Mouse (Mus musculus) heart, adult 2 months (tissue): ENCODE data around the gene Tmem267. TPM values are rescaled to one million over a fixed set of nuclear protein-coding genes. Genes with fewer than 3 reads are reported as not detected.
"Not testable (repeated sequence)": the region's sequence is repeated elsewhere in the genome, so short reads cannot be mapped to it uniquely, and the experiment has no call there.

ENCODE experiments used
- DNase-seq, 2 experiments: peaks; one replicate each; pipeline ENCODE4 v3.0.0; 2021
- H3K27ac ChIP-seq: fragments of 200-600 bp; 2 replicates; pipeline ENCODE4 v1.8.1; 2022
- H3K27me3 ChIP-seq: fragments of 200-500 bp; 2 replicates; pipeline ENCODE4 v1.6.1; 2012; ENCODE audit warnings: mild to moderate bottlenecking, low read length, inconsistent platforms, mixed read lengths; ENCODE audit not compliant: control insufficient read depth, insufficient read depth
- H3K36me3 ChIP-seq: fragments of 200-500 bp; 2 replicates; pipeline ENCODE4 v1.6.1; 2012; ENCODE audit warnings: low read length, inconsistent platforms; ENCODE audit not compliant: control insufficient read depth, insufficient read depth
- H3K4me1 ChIP-seq: fragments of 200-500 bp; 2 replicates; pipeline ENCODE4 v1.6.1; 2011; ENCODE audit warnings: low read length; ENCODE audit not compliant: control insufficient read depth, insufficient read depth
- H3K4me3 ChIP-seq: fragments of 200-600 bp; 2 replicates; pipeline ENCODE4 v1.8.1; 2022
- H3K79me2 ChIP-seq: fragments of 200-500 bp; replicated peaks from 2 replicates; pipeline ENCODE4 v1.6.1; 2012; ENCODE audit warnings: mild to moderate bottlenecking, inconsistent platforms, low read length, moderate library complexity, mixed read lengths; ENCODE audit not compliant: control insufficient read depth, insufficient read depth
- H3K9ac ChIP-seq: fragments of 200-500 bp; 2 replicates; pipeline ENCODE4 v1.6.1; 2012; ENCODE audit warnings: low read depth, mild to moderate bottlenecking, control low read depth, inconsistent platforms, low read length, mixed read lengths
- WGBS: fragments of 180-500 bp; shearing (Covaris S2); methylation state at CpG from one replicate; pipeline ENCODE4 v1.1.7; 2018; 5-methylcytosine and 5-hydroxymethylcytosine counted together
- intact Hi-C: fragments of 180-260 bp; cut with DNase I; formaldehyde crosslinking; loops from one replicate; pipeline ENCODE4 v1.15.1; 2025
- polyA plus RNA-seq: library from polyadenylated mRNA; depleted of rRNA; stranded (reverse); fragments of >200 nt; gene quantifications from 2 replicates; pipeline ENCODE4 v1.2.3, GENCODE M21; 2012
- total RNA-seq, 2 experiments: library from RNA; stranded (reverse); gene quantifications; 2 replicates each; pipeline ENCODE4 v1.2.3; 2021

Tmem267 gene
- total and polyA plus RNA-seq, 3 experiments: 9.7 to 12.9 (median 10.8) TPM

GRCm38 (mm10) chr13:119596321-119597211, 108.7 kb downstream of the Tmem267 start:
- DNase-seq: peak; percentile 17 to 29
- WGBS: 76% methylated on average over 16 of the region's 16 CpGs
- H3K27me3 ChIP-seq, H3K9ac ChIP-seq, H3K4me3 ChIP-seq, H3K36me3 ChIP-seq, H3K79me2 ChIP-seq, H3K27ac ChIP-seq, intact Hi-C loops, H3K4me1 ChIP-seq: not testable (repeated sequence)

DNA sequence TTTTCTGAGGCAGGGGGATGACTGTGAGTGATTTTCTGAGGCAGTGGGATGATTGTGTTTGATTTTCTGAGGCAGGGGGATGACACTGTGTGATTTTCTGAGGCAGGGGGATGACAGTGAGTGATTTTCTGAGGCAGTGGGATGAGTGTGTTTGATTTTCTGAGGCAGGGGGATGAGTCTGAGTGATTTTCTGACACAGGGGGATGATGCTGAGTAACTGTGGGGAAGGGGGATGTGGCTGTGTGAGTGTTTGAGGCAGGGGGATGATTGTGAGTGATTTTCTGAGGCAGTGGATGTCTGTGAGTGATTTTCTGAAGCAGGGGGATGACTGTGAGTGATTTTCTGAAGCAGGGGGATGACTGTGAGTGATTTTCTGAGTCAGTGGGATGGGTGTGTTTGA, 110.6 kb downstream of the Tmem267 start:
- H3K36me3 ChIP-seq, H3K4me1 ChIP-seq, H3K27ac ChIP-seq, DNase-seq, H3K9ac ChIP-seq, intact Hi-C loops, H3K4me3 ChIP-seq, H3K27me3 ChIP-seq, H3K79me2 ChIP-seq: not testable (repeated sequence)

GRCm38 (mm10) chr13:119599066-119599465, 111.2 kb downstream of the Tmem267 start:
- H3K36me3 ChIP-seq, H3K27ac ChIP-seq, H3K79me2 ChIP-seq, intact Hi-C loops, H3K27me3 ChIP-seq, H3K9ac ChIP-seq, H3K4me3 ChIP-seq, H3K4me1 ChIP-seq: not testable (repeated sequence)
- DNase-seq: peak; percentile 20 to 45
- 82% methylated on average over 12 of the region's 12 CpGs for WGBS

GRCm38 (mm10) chr13:119599498-119599897, 111.7 kb downstream of the Tmem267 start:
- H3K79me2 ChIP-seq, DNase-seq, H3K9ac ChIP-seq, H3K36me3 ChIP-seq, H3K27ac ChIP-seq, H3K27me3 ChIP-seq, H3K4me3 ChIP-seq, intact Hi-C loops, H3K4me1 ChIP-seq: not testable (repeated sequence)
- WGBS: 55% methylated on average over 2 of the region's 2 CpGs

DNA sequence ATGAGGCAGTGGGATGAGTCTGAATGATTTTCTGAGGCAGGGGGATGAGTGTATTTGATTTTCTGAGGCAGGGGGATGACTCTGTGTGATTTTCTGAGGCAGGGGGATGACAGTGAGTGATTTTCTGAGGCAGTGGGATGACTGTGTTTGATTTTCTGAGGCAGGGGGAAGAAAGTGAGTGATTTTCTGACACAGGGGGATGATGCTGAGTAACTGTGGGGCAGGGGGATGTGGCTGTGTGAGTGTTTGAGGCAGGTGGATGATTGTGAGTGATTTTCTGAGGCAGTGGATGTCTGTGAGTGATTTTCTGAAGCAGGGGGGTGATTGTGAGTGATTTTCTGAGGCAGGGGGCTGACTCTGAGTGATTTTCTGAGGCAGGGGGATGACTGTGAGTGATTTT, 112.3 kb downstream of the Tmem267 start:
- intact Hi-C loops, H3K4me3 ChIP-seq, H3K27me3 ChIP-seq, H3K27ac ChIP-seq, H3K4me1 ChIP-seq, H3K79me2 ChIP-seq, H3K9ac ChIP-seq, H3K36me3 ChIP-seq: not testable (repeated sequence)
- DNase-seq: peak; percentile 12 to 44

DNA sequence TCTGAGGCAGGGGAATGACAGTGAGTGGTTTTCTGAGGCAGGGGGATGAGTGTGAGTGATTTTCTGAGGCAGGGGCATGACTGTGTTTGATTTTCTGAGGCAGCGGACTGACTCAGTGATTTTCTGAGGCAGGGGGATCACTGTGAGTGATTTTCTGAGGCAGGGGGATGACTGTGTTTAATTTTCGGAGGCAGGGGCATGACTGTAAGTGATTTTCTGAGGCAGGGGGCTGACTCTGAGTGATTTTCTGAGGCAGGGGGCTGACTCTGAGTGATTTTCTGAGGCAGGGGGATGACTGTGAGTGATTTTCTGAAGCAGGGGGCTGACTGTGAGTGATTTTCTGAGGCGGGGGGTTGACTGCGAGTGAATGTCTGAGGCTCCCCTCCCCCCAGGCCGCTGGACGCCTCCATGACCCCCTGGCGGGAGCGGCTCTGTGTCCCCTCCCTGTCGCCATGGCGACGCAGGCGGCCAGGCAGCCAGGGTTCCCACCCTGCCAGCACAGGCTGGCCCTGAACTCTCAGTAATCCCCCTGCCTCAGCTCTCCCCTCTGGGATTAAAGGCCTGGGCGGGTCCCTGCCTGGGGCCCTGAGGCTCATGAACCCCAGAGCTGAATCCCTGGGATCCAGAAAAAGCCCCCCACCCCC, 115.0 kb downstream of the Tmem267 start:
- H3K9ac ChIP-seq, H3K4me3 ChIP-seq, H3K27me3 ChIP-seq, H3K4me1 ChIP-seq, H3K36me3 ChIP-seq, H3K27ac ChIP-seq, H3K79me2 ChIP-seq, intact Hi-C loops: not testable (repeated sequence)
- DNase-seq: peak; percentile 61 to 67
- WGBS: 54% methylated on average over 13 of the region's 13 CpGs

- H3K27ac ChIP-seq, intact Hi-C loops, H3K27me3 ChIP-seq, H3K4me1 ChIP-seq, H3K36me3 ChIP-seq, H3K79me2 ChIP-seq, DNase-seq, H3K9ac ChIP-seq, H3K4me3 ChIP-seq: not testable (repeated sequence)
- WGBS: 93% methylated on average over 8 of the region's 8 CpGs
These were observed 116.1 kb downstream of the Tmem267 start for GRCm38 (mm10) chr13:119603890-119604289.

DNA sequence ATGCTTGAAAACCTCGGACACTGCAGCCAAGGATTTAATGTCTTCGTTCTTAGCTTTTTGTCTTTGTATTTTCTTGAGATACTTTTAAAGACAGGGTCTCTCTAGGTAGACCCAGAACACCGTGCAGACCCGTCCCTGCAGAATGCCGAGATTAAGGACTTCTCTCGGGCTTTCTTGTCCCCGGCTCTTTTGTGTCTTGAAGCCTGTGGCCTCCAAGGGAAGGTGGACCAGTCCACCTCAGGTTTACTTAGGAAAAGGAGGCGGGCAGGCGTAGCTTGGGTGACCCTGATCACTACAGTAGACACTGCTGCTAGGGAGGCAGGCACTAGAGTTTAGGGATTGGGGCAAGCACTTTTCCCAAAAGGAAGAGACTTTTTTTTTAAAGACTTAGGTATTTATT, 116.5 kb downstream of the Tmem267 start:
- H3K27ac ChIP-seq, H3K79me2 ChIP-seq, H3K27me3 ChIP-seq, H3K9ac ChIP-seq, H3K36me3 ChIP-seq, intact Hi-C loops, DNase-seq, H3K4me3 ChIP-seq, H3K4me1 ChIP-seq: not testable (repeated sequence)
- 84% methylated on average over 8 of the region's 9 CpGs for WGBS
